Mouse (Mus musculus) 416B (cell line): ENCODE data around the gene Vps45.
A peak's percentile ranks its signal among the peaks of the same experiment; 100 is the strongest.

Experiments used
- DNase-seq: peaks from one replicate; pipeline ENCODE4 v3.0.0; 2011; ENCODE audit warnings: low read depth

Gene Vps45

DNA sequence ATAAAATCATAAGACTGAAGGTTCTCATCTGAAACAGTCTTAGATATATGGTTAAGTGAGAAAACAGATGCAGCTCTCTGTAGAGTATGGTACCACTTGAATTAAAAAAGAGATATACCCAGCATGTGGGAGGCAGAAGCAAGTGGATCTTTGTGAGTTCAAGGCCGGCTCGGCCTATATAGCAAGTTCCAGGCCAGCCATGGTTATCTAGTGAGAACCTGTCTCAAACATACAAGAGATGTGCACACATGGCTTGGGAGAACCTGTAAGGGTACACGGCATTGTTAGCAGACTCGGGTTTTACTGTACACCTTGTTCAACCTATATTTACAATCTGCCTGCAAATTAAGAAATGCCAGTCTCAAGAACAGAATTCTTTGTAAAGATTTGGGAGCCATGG, 19.4 kb downstream of the Vps45 start:
- DNase-seq: no peak

GRCm38 (mm10) chr3:96038156-96038555, 20.1 kb downstream of the Vps45 start:
- no peak for DNase-seq

GRCm38 (mm10) chr3:96036796-96037195, 21.5 kb downstream of the Vps45 start:
- DNase-seq: no peak

- no peak for DNase-seq
Observed at GRCm38 (mm10) chr3:96033046-96033445, 25.2 kb downstream of the Vps45 start.

- DNase-seq: no peak
Observed at GRCm38 (mm10) chr3:96032652-96033017, 25.6 kb downstream of the Vps45 start.

DNA sequence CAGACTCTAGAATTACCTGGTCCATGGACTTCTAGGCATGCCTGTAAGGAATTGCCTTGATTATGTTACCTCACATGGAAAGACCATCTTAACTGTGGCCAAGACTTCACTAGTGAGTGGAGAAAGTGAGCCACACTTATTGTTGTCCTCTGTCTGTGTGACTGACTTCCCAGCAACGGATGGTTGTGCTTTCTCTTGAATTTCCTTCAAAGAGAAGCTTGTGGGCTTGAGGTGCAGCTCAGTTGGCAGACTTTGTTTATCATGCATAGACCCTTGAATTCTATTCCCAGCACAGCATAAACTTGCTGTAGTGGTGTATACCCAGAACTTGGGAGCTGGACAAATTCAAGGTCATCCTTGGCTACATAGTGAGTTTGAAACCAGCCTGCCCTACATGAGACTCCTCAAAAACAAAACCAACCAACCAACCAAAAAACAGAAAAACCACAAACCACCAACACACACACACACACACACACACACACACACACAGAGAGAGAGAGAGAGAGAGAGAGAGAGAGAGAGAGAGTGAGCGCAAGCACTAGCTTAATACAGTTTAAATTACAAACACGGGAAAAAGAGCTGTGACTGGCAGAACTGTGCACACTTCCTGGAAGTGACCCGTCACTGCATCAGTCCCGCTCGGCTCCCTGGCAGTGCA, 26.1 kb downstream of the Vps45 start:
- peak; percentile 79 for DNase-seq

DNA sequence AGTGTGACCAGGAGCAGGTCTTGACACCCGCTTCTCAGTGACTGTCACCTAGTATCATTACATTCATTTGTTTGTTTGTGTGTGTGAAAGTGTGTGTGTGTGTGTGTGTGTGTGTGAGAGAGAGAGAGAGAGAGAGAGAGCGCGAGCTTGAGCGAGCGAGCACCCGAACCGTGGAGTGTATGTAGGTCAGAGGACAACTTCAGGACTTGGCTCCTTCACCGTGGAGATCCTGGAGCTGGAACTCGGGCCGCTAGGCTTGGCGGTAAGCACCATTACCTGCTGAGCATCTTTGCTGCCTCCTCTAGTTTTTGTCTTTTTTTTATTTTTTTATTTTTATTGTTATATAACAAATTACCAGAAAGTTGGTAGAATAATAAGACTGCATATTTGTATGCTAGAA, 28.5 kb downstream of the Vps45 start:
- no peak for DNase-seq

DNA sequence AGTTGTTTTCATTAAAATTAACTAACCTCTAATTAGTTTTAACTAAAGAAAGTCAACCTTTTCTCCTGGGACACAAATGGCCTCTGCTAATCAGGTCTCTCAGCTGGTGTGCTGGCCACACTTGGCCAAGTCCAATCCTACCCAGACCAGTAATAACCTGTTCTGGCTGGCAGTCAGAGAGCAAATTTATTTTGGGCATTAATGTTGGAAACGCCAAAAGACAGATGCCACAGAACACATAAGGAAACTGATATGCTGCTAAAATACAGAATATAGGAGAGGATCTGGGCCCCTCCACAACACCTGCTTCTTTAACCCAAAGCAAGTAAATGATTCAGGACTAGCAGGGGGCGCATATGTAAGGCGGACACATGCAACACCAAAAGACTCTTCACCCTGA, 28.9 kb downstream of the Vps45 start:
- no peak for DNase-seq

DNA sequence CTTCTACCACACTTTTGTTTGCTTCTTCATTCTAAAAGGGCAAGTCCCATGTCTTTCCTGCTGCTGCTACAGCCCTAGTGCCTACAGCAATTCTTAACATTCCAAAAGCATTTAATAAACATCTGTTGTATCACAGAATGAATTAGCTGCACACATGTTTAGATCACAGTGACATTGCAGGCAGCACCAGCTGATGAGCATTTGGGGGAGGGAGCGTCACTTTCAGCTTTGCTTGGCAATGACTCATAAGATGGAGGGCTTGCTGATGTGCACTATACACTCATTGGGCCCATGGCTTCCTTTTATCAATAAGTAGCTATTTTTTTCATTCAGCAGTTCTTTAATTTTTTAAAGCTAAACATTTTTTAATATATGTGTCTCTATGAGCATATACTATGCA, 30.4 kb downstream of the Vps45 start:
- peak; percentile 39 for DNase-seq

- no peak for DNase-seq
Observed at GRCm38 (mm10) chr3:96027145-96027544, 31.1 kb downstream of the Vps45 start.

DNA sequence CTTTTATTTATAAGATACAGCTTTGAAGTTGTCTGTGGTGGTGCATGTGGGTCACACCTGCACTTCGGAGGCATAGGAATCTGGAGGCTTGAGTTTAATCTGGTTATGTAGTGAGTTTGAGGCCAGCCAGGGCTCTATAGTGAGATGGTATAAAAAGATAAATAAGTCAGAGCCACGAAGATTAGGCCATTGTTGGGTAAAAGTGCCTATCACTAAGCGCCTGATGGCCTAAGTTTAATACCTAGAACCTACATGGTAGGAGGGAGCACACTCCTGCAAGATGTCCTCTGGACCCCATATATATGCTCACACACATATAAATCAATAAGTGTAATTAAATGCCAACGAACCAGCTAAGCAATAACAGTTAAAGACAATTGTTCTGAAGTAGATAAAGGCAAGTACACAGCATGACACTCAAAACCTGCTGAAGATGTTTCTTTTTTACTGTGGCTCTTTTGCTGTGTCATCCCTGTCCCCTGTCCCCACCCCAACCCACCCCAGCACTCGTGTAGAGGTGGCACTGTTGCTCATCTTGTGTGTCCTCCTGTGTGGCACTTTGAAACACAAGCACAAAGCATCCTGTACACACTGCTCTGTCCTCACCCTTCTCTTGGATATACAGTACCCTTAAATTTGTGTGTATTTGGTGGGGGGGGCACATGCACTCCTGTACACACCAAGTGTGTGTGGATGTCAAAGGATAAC, 36.7 kb downstream of the Vps45 start:
- no peak for DNase-seq

DNA sequence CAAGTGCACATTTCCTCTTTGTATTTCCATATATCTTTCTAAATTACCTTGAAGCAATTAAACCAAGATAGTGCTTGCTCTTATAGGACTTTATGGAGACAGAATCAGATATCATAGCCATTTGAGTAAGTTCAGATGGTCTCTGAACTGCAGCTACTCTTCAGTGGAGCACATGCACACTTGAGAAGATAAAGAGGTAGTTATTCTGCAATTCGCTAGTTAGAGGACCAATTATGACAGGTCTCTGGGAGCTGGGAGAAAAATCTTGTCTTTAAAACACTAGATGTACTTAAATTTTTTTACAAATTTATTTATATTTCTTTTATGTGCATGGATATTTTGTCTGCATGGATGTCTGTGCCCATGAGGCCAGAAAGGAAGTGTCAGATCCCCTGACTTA, 37.5 kb downstream of the Vps45 start:
- no peak for DNase-seq

- peak; percentile 86 for DNase-seq
Observed at GRCm38 (mm10) chr3:96017461-96017860, 40.8 kb downstream of the Vps45 start.

- DNase-seq: no peak
Observed at GRCm38 (mm10) chr3:96016257-96016889, 41.9 kb downstream of the Vps45 start.

GRCm38 (mm10) chr3:96015681-96016080, 42.6 kb downstream of the Vps45 start:
- DNase-seq: no peak

GRCm38 (mm10) chr3:96012805-96013204, 45.5 kb downstream of the Vps45 start:
- no peak for DNase-seq

GRCm38 (mm10) chr3:96008463-96008862, 49.8 kb downstream of the Vps45 start:
- no peak for DNase-seq

- no peak for DNase-seq
Observed at GRCm38 (mm10) chr3:96001560-96001959, 56.7 kb downstream of the Vps45 start.

- DNase-seq: peak; percentile 81
Observed at GRCm38 (mm10) chr3:96000921-96001501, 57.3 kb downstream of the Vps45 start.

DNA sequence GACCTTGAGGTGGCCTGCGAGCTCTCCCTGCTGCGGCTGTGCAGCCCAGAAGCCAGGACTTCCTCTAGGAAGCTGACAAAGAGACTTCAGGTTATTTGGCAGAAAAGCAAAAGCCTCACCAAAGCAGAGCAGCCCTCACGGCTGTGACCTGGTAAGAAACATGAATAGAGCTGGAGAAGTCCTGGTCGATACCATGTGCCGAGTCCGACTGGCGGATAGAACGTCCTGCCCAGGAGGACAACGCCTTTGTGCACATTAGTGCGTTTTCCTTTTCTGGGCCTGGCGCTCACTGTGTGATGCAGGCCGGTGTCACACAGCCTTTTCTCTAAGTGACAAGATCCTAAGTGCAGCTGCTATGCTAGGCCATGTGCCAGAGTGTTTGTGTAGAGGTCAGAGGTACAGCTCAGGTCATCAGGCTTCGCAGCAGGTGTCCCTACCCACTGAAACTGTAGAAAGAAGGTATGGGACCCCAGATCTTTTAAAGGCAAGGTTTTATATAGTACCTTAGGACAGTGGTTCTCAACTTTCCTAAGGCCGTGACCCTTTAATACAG, 58.1 kb downstream of the Vps45 start:
- peak; percentile 82 for DNase-seq

- DNase-seq: peak; percentile 51
Observed at GRCm38 (mm10) chr3:95999308-96000079, 58.8 kb downstream of the Vps45 start.

GRCm38 (mm10) chr3:95997203-95997721, 61.0 kb downstream of the Vps45 start:
- peak; percentile 83 for DNase-seq
